Mouse (Mus musculus) MEL (cell line): ENCODE data around the gene Radil. TPM values are rescaled to one million over a fixed set of nuclear protein-coding genes. Genes with fewer than 3 reads are reported as not detected.

Experiments
- DNase-seq: peaks from one replicate; pipeline ENCODE4 v3.0.0; 2011; ENCODE audit warnings: low read depth, low spot score
- H3K27ac ChIP-seq: 2 replicates; pipeline ENCODE4 v1.5.1; 2012; ENCODE audit warnings: low read depth, mild to moderate bottlenecking, control low read depth, low read length, moderate library complexity; ENCODE audit not compliant: control insufficient read depth
- H3K27me3 ChIP-seq, 2 experiments: fragments of 150-350 bp in 1 of 2; sonication (generic) in 1 of 2; 2 replicates each; pipeline ENCODE4 v1.6.1; 2012; ENCODE audit warnings: low read length in 2 of 2, mild to moderate bottlenecking in 2 of 2, improper control_type of control experiment in 1 of 2, moderate library complexity in 1 of 2; ENCODE audit not compliant: insufficient read depth in 2 of 2, control insufficient read depth in 1 of 2
- H3K36me3 ChIP-seq, 2 experiments: 2 replicates each; pipeline ENCODE4 v1.6.1; 2012 to 2014; ENCODE audit warnings: low read length in 2 of 2, improper control_type of control experiment in 1 of 2, inconsistent platforms in 1 of 2, mild to moderate bottlenecking in 1 of 2; ENCODE audit not compliant: insufficient read depth in 2 of 2, control insufficient read depth in 1 of 2
- H3K4me1 ChIP-seq, 2 experiments: fragments of 150-350 bp in 1 of 2; sonication (generic) in 1 of 2; 2 replicates each; pipeline ENCODE4 v1.6.1; 2012; ENCODE audit warnings: low read length in 2 of 2, improper control_type of control experiment in 1 of 2, mild to moderate bottlenecking in 1 of 2; ENCODE audit not compliant: insufficient read depth in 2 of 2, control insufficient read depth in 1 of 2
- H3K4me3 ChIP-seq, 2 experiments: fragments of 150-350 bp in 1 of 2; sonication (generic) in 1 of 2; 2 replicates each; pipeline ENCODE4 v1.5.1; 2012; ENCODE audit warnings: low read depth in 2 of 2, low read length in 2 of 2, mild to moderate bottlenecking in 2 of 2, moderate library complexity in 2 of 2, control low read depth in 1 of 2, improper control_type of control experiment in 1 of 2; ENCODE audit not compliant: control insufficient read depth in 1 of 2, insufficient read depth in 1 of 2
- H3K79me2 ChIP-seq: 2 replicates; pipeline ENCODE4 v1.6.1; 2012; ENCODE audit warnings: mild to moderate bottlenecking, low read length, moderate library complexity; ENCODE audit not compliant: control insufficient read depth, poor library complexity, insufficient read depth
- H3K9ac ChIP-seq: 2 replicates; pipeline ENCODE4 v1.6.1; 2012; ENCODE audit warnings: low read depth, mild to moderate bottlenecking, control low read depth, low read length, moderate library complexity; ENCODE audit not compliant: control insufficient read depth, poor library complexity, severe bottlenecking
- H3K9me3 ChIP-seq: fragments of 150-350 bp; sonication (generic); replicated peaks from 2 replicates; pipeline ENCODE4 v1.6.1; 2012; ENCODE audit warnings: mild to moderate bottlenecking, low read length, improper control_type of control experiment, moderate library complexity; ENCODE audit not compliant: insufficient read depth
- CTCF ChIP-seq, 3 experiments: IDR thresholded peaks in 2 of 3; conservative IDR thresholded peaks in 1 of 3; 2 replicates each; pipeline ENCODE4 v1.5.1; 2011 to 2012; ENCODE audit warnings: low read length in 3 of 3, low read depth in 2 of 3, mild to moderate bottlenecking in 2 of 3, improper control_type of control experiment in 1 of 3, inconsistent platforms in 1 of 3, mixed read lengths in 1 of 3, moderate library complexity in 1 of 3; ENCODE audit not compliant: control insufficient read depth in 1 of 3, insufficient read depth in 1 of 3, poor library complexity in 1 of 3, severe bottlenecking in 1 of 3
- E2F4 ChIP-seq: IDR thresholded peaks from 2 replicates; pipeline ENCODE4 v1.6.1; 2011; ENCODE audit warnings: low read depth, low read length, improper control_type of control experiment, borderline replicate concordance
- ELF1 ChIP-seq: IDR thresholded peaks from 2 replicates; pipeline ENCODE4 v1.6.1; 2014; ENCODE audit warnings: low read depth, mild to moderate bottlenecking, inconsistent platforms, low read length, improper control_type of control experiment, moderate library complexity
- ETS1 ChIP-seq: IDR thresholded peaks from 2 replicates; pipeline ENCODE4 v1.6.1; 2012; ENCODE audit warnings: low read depth, mild to moderate bottlenecking, inconsistent platforms, low read length, improper control_type of control experiment, moderate library complexity
- GABPA ChIP-seq: IDR thresholded peaks from 2 replicates; pipeline ENCODE4 v1.6.1; 2012; ENCODE audit warnings: low read depth, mild to moderate bottlenecking, inconsistent platforms, low read length, improper control_type of control experiment, moderate library complexity
- GATA1 ChIP-seq: IDR thresholded peaks from 2 replicates; pipeline ENCODE4 v1.6.1; 2011; ENCODE audit warnings: low read depth, low read length, improper control_type of control experiment
- JUND ChIP-seq: IDR thresholded peaks from 2 replicates; pipeline ENCODE4 v1.6.1; 2011; ENCODE audit warnings: low read depth, mild to moderate bottlenecking, improper control_type of control experiment, low read length
- KAT2A ChIP-seq: conservative IDR thresholded peaks from 2 replicates; pipeline ENCODE4 v1.6.1; 2012; ENCODE audit warnings: low read depth, low read length, improper control_type of control experiment, inconsistent platforms
- MAFK ChIP-seq: IDR thresholded peaks from 2 replicates; pipeline ENCODE4 v1.6.1; 2011; ENCODE audit warnings: low read depth, mild to moderate bottlenecking, low read length, improper control_type of control experiment, borderline replicate concordance
- MAX ChIP-seq: IDR thresholded peaks from 2 replicates; pipeline ENCODE4 v1.6.1; 2011; ENCODE audit warnings: low read length, improper control_type of control experiment
- MAZ ChIP-seq: IDR thresholded peaks from 2 replicates; pipeline ENCODE4 v1.6.1; 2012; ENCODE audit warnings: low read depth, mild to moderate bottlenecking, inconsistent platforms, low read length, improper control_type of control experiment
- MYB ChIP-seq: IDR thresholded peaks from 2 replicates; pipeline ENCODE4 v1.6.1; 2011; ENCODE audit warnings: mild to moderate bottlenecking, low read depth, low read length, improper control_type of control experiment
- MYC ChIP-seq: IDR thresholded peaks from 2 replicates; pipeline ENCODE4 v1.6.1; 2011; ENCODE audit warnings: low read depth, mild to moderate bottlenecking, low read length, improper control_type of control experiment, moderate library complexity
- NELFE ChIP-seq: IDR thresholded peaks from 2 replicates; pipeline ENCODE4 v1.6.1; 2011; ENCODE audit warnings: low read depth, low read length, improper control_type of control experiment
- POLR2A ChIP-seq, 2 experiments: IDR thresholded peaks; 2 replicates each; pipeline ENCODE4 v1.6.1; 2011 to 2012; ENCODE audit warnings: low read length in 2 of 2, mild to moderate bottlenecking in 2 of 2, control low read depth in 1 of 2, improper control_type of control experiment in 1 of 2, low read depth in 1 of 2, moderate library complexity in 1 of 2; ENCODE audit not compliant: control insufficient read depth in 1 of 2, insufficient read depth in 1 of 2, poor library complexity in 1 of 2
- RAD21 ChIP-seq: IDR thresholded peaks from 2 replicates; pipeline ENCODE4 v1.6.1; 2011; ENCODE audit warnings: mild to moderate bottlenecking, low read depth, low read length, improper control_type of control experiment
- RCOR1 ChIP-seq: IDR thresholded peaks from 2 replicates; pipeline ENCODE4 v1.6.1; 2012; ENCODE audit warnings: low read depth, mild to moderate bottlenecking, inconsistent platforms, low read length, improper control_type of control experiment
- SIN3A ChIP-seq: IDR thresholded peaks from 2 replicates; pipeline ENCODE4 v1.6.1; 2012; ENCODE audit warnings: low read length, improper control_type of control experiment, inconsistent platforms
- TAL1 ChIP-seq: IDR thresholded peaks from 2 replicates; pipeline ENCODE4 v1.6.1; 2012; ENCODE audit warnings: mild to moderate bottlenecking, inconsistent platforms, low read length, moderate library complexity, mixed read lengths
- UBTF ChIP-seq: IDR thresholded peaks from 2 replicates; pipeline ENCODE4 v1.6.1; 2012; ENCODE audit warnings: low read depth, mild to moderate bottlenecking, inconsistent platforms, low read length, improper control_type of control experiment, moderate library complexity, borderline replicate concordance; ENCODE audit not compliant: insufficient read depth
- USF1 ChIP-seq: IDR thresholded peaks from 2 replicates; pipeline ENCODE4 v1.6.1; 2014; ENCODE audit warnings: low read depth, mild to moderate bottlenecking, inconsistent platforms, low read length, improper control_type of control experiment, moderate library complexity
- ZC3H11A ChIP-seq: IDR thresholded peaks from 2 replicates; pipeline ENCODE4 v1.6.1; 2012; ENCODE audit warnings: low read depth, mild to moderate bottlenecking, inconsistent platforms, low read length, improper control_type of control experiment
- ZKSCAN1 ChIP-seq: IDR thresholded peaks from 2 replicates; pipeline ENCODE4 v1.6.1; 2012; ENCODE audit warnings: low read depth, mild to moderate bottlenecking, inconsistent platforms, low read length, improper control_type of control experiment, moderate library complexity
- polyA plus RNA-seq, 2 experiments: library from polyadenylated mRNA; stranded (reverse) in 1 of 2; unstranded in 1 of 2; fragments of >175 nt in 1 of 2; fragments of >200 nt in 1 of 2; gene quantifications; 2 replicates each; pipeline versions ENCODE4 v1.2.1 to v1.2.4; 2012; ENCODE audit warnings: low replicate concordance in 2 of 2, low read depth in 1 of 2; ENCODE audit not compliant: insufficient read length in 2 of 2, insufficient read depth in 1 of 2, missing spikeins in 1 of 2
- total RNA-seq: library from RNA; depleted of rRNA; stranded (reverse); fragments of 300-350 nt; gene quantifications from 2 replicates; pipeline ENCODE4 v1.2.3, GENCODE M21; 2012

The Radil gene
- total and polyA plus RNA-seq, 3 experiments, result 0.07 to 0.27 TPM; not detected in 1

DNA sequence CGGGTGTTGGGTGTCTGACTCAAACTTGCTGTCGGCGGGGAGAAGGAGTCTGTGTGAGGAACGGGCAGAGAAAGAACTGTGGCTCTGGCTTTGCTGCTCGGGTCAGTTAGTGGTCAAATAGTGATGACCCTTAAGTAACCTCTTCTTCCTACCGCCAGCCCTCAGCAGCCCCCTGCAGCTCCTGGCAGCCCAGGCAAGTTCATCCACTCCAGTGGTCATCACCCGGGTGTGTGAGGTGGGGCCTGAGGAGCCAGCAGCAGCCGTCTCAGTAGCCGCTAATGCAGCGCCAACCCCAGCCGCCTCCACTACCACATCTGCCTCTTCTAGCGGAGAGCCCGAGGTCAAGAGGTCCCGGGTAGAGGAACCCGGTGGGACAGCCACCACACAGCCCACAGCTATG, 94.6 kb downstream of the Radil start:
- Histone ChIP-seq H3K4me3 (no peak overlapping the region), H3K9ac (no peak overlapping the region), H3K27ac (no peak overlapping the region), H3K36me3 (no peaks in the 10 kb centered on the region; a peak in 1 of 4 replicates), H3K9me3 (no peaks in the 10 kb centered on the region), H3K79me2 (no peaks in the 10 kb centered on the region), H3K4me1 (no peaks in the 10 kb centered on the region), H3K27me3 (no peaks in the 10 kb centered on the region)
- no peak for DNase-seq
- no peak for TF ChIP-seq MAFK
- no peak for TF ChIP-seq KAT2A
- no peak for TF ChIP-seq MYC
- no peak for TF ChIP-seq ETS1
- TF ChIP-seq TAL1, result no peak
- TF ChIP-seq UBTF, result no peak
- no peak for TF ChIP-seq RCOR1

DNA sequence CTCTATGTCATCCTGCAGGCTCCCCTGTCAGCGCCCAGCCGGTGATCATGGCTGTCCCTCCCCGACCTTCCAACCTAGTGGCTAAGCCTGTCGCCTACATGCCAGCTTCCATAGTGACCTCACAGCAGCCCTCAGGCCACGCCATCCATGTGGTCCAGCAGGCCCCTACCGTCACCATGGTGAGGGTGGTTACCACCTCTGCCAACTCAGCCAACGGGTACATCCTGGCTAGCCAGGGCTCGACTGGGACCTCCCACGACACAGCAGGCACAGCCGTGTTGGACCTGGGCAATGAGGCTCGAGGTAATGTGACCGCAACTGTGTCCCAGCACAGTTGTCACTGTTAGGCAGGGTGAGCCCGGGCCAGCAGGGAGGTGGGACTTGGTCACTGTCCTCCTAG, 97.2 kb downstream of the Radil start:
- Histone ChIP-seq H3K27me3 (no peaks in the 10 kb centered on the region), H3K9me3 (no peaks in the 10 kb centered on the region), H3K79me2 (no peaks in the 10 kb centered on the region), H3K27ac (no peak overlapping the region), H3K4me1 (no peaks in the 10 kb centered on the region), H3K9ac (no peak overlapping the region), H3K36me3 (no peaks in the 10 kb centered on the region; a peak in 2 of 4 replicates), H3K4me3 (no peak overlapping the region)
- DNase-seq, result no peak
- TF ChIP-seq SIN3A, result no peak
- no peak for TF ChIP-seq MAX
- no peak for TF ChIP-seq ZKSCAN1
- no peak for TF ChIP-seq MYB
- TF ChIP-seq KAT2A, result no peak
- TF ChIP-seq NELFE, result no peak
- TF ChIP-seq JUND, result no peak
- no peak for TF ChIP-seq GABPA
- TF ChIP-seq CTCF (IDR thresholded peaks at IDR 0.05 in 2 of 3, conservative IDR thresholded peaks at IDR 0.05 in 1 of 3; ENCODE audit: control insufficient read depth in 1 of 3, insufficient read depth in 1 of 3, low read depth in 2 of 3, low read length in 3 of 3, poor library complexity in 1 of 3, severe bottlenecking in 1 of 3), result no peak
- no peak for TF ChIP-seq USF1
- TF ChIP-seq MAZ, result no peak
- no peak for TF ChIP-seq GATA1
- no peak for TF ChIP-seq RAD21
- TF ChIP-seq POLR2A (IDR thresholded peaks at IDR 0.05; ENCODE audit: control insufficient read depth in 1 of 2, insufficient read depth in 1 of 2, low read depth in 1 of 2, low read length in 2 of 2, poor library complexity in 1 of 2), result no peak
- no peak for TF ChIP-seq ZC3H11A
- no peak for TF ChIP-seq ELF1
- no peak for TF ChIP-seq E2F4
